Mouse (Mus musculus) CD4-positive, CD25-positive, alpha-beta regulatory T cell, adult 4 months (primary cell): ENCODE data around the gene Kcna1. TPM values are rescaled to one million over a fixed set of nuclear protein-coding genes. Genes with fewer than 3 reads are reported as not detected.

ENCODE experiments used
- ATAC-seq: one replicate; pipeline ENCODE4 v1.8.0; 2017
- polyA plus RNA-seq, 2 experiments: library from polyadenylated mRNA; unstranded; fragments of 100-300 nt; shearing (Covaris generic); gene quantifications; one replicate each; pipeline ENCODE4 v1.2.1; 2017

The Kcna1 gene
- polyA plus RNA-seq, 2 experiments from 2014 or later: not detected

DNA sequence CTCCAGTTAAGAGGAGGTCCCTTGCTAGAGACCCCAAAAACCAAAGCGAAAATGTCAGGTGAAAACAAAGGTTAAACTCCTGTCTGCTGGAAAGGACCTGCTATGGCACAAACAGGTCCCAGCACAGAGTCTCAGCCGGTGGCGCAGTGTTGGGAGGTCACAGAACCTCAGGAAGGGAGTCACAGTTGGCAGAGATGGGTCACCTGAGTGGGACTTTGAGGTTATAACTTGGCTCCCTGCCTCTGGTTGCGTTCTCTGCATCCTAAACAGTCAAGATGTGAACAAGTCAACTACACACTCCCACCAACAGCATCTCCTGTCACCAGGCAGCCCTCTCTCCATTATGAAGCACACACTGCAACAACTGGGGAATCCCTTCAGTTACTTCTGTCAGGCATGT, 48.4 kb downstream of the Kcna1 start:
- ATAC-seq: no peak

DNA sequence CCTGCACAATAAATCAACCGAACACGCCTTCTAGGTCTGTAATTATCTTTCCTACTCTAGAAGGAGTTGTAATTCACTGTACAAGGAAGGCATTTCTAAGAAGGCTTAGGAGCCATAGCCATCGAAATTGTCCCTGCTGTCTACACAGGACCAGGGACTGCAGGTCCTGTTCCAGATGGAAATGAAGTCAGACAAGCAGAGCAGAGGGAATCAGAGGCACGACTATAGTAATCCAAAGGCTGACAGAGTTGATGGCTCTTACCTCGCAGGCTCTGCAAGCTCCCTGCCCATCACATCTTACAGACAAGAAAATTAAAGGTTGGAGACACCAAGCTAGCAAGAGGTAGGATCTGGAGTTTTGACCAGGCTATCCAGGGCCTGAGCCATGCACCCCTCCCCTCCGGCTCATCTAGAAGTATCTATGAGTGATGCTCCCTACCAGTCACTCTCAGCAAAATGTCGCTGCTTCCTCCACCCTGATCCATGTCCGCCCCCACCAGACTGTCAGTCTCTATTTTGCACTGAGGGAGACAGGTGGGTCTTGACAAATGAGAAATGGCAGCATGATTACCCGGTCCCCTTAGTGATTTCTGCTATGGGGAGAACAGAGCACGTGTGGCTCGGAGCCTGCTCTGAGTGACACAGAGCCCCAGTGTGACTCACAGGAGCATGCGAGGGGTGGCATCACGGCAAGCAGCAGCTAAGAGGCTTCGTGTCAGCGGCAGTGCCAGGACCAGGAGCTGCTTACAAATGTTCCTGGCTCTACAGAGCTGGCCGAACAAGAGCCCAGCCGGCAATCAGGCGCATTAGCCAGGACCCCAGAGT, 50.2 kb downstream of the Kcna1 start:
- ATAC-seq: no peak

DNA sequence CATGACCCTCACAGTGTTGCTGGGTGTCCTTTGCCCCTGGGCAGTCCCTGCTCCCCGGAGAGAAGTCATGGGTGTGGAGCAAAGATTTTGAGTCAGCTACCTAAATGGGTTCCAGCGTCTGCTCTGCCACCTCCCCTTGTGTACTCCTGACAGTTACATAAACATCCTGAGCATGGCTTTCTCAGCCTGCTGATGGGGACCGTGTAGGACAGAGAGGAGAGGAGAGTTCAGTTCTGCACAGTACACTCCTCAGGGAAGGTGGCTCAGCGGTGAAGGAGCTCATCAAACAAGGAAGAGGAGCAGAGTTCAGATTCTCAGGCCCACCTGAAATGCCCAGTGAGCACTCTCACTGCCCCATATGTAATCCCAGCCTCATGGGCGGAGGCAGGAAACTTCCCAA, 51.1 kb downstream of the Kcna1 start:
- ATAC-seq: no peak

DNA sequence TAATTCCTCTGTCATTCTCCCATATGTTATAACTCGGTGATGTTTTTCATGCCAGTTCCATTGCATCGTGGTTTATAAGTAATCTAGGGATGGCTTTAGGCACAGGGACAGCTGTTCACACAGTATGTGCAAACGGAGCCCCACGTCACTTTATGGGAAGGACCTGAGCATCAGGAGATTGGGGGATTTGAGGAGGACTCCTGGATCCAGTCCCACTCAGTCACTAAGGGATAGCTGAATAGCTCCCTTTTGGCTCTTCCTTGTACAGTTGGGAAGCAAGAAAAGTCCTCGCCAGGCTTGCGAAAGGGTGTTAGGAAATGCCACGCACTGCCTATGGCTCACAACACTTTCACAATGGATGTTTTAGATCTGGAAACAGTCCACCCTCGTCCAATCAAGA, 51.8 kb downstream of the Kcna1 start:
- no peak for ATAC-seq

DNA sequence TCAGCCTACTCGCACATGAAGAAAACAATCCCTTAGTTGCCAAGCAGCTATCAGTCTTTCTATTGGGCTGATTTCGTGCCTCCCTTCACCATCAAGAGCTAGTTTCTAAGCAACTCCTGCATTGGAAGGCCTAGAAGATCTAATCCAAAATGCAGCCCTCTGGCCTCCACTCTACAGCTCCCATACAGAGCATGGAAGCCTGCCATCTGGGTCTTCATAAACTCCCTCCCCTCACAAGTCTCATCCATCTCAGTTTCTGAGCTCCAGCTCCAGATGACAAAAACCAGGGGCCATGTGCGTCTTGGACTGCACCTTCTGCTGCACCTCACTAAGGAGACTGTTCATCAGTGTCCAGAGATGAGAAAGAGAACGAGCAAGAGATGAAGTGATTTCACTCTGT, 52.8 kb downstream of the Kcna1 start:
- no peak for ATAC-seq

Other genes with a start within 250 kb of the Kcna1 start
- gene Kcna5, start 111.0 kb downstream of the Kcna1 start, polyA plus RNA-seq: not detected
- gene Kcna6, start 94.3 kb upstream of the Kcna1 start, polyA plus RNA-seq: not detected
- 100 to 1,000 TPM; 170 to 192 TPM for gene Ndufa9, start 202.8 kb upstream of the Kcna1 start, polyA plus RNA-seq
- not detected for gene Akap3, start 206.7 kb upstream of the Kcna1 start, polyA plus RNA-seq